In the genomic region with DNA sequence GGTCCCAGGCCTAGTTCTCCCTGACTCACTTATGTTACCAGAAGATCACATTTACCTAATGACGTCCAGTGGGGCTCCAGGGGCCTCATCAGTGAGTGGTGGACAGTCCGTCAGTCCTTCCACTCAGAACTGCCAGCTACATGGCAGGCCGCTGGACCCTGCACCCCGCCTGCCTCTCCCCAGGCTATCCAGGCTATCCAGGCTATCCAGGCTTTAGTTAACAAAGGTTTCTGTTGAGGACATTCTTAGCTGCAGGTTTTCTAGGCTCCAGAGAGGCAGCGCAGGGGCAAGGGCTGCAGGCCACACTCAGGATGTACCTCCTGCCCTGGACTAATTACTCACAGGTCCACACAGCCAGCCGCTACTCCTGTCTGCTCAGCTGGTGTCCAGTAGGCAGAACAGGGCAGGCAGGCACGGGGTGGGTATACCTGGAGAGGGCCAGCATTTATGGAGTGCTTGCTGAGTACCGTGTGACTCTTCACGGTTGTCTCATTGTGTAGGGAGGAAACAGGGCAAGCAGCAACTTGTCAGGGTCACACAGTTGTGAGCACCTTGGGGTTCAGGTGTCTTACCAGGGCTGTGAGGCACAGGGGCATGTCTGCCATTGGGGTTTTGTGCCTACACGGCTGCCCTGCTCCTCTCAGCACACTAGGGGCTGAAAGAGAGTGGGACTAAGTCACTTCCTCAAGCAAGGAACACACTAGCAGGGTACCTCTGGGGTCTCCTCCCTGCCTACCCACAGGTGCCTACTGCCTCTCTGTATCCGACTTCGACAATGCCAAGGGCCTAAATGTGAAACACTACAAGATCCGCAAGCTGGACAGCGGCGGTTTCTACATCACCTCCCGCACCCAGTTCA, we compare ENCODE assay signal across 9 mouse cellular contexts. TPM values are rescaled to one million over a fixed set of nuclear protein-coding genes. Genes with fewer than 3 reads are reported as not detected.
DNase-seq lines count a peak whose midpoint lies in the region; ATAC-seq and TF ChIP-seq lines count a peak whose summit lies in the region.
"Had no signal": no experiment of that assay in that cellular context is flagged by ENCODE, and none has a peak within 500 bp of the region (broad histone marks: within the 10 kb centered on the region; RNA-seq: fewer than 3 reads in every experiment).

No protein-coding gene starts in this region.

- 39% methylated on average over 16 of the region's 16 CpGs for WGBS in lung, embryonic 15.5 days
- 17% methylated on average over 16 of the region's 16 CpGs for WGBS in forebrain, postnatal 0 days

- ATAC-seq in lung, embryonic 15.5 days (ENCODE audit: borderline replicate concordance, extremely low read depth, low FRiP score, low TSS enrichment): peak; percentile 1; the same call in 1 of the 2 replicates
- ATAC-seq in forebrain, postnatal 0 days: peak; percentile 52
- ATAC-seq in cerebellum, adult (ENCODE audit: insufficient number of reproducible peaks, low FRiP score, low TSS enrichment): no peak
- ATAC-seq: Patski had no signal

- no peaks in the 10 kb centered on the region for H3K27me3 ChIP-seq in lung, embryonic 15.5 days
- H3K27me3 ChIP-seq in forebrain, postnatal 0 days (ENCODE audit: insufficient read depth, low read length): no peaks in the 10 kb centered on the region
- H3K27me3 ChIP-seq: Patski had no signal

- no peak overlapping the region; the same call in 1 of the 2 replicates for H3K9ac ChIP-seq in lung, embryonic 15.5 days
- peak overlapping the region; percentile 48 for H3K9ac ChIP-seq in forebrain, postnatal 0 days

- H3K4me1 ChIP-seq in lung, embryonic 15.5 days: peaks cover 49% of the 10 kb centered on the region
- peaks cover 15% of the 10 kb centered on the region for H3K4me1 ChIP-seq in forebrain, postnatal 0 days (ENCODE audit: insufficient read depth)

- H3K36me3 ChIP-seq in lung, embryonic 15.5 days: peaks cover 54% of the 10 kb centered on the region
- peaks cover 76% of the 10 kb centered on the region for H3K36me3 ChIP-seq in forebrain, postnatal 0 days (ENCODE audit: insufficient read depth)

- H3K4me2 ChIP-seq in lung, embryonic 15.5 days: peak overlapping the region; percentile 33
- H3K4me2 ChIP-seq in forebrain, postnatal 0 days (ENCODE audit: low read depth): 0 out of 2 replicates have a peak overlapping the region, but pooled peaks have one; percentile 16

- H3K9me3 ChIP-seq in lung, embryonic 15.5 days: no peaks in the 10 kb centered on the region
- H3K9me3 ChIP-seq in forebrain, postnatal 0 days (ENCODE audit: low read length): no peaks in the 10 kb centered on the region

- H3K4me3 ChIP-seq in lung, embryonic 15.5 days: no peak overlapping the region
- H3K4me3 ChIP-seq in forebrain, postnatal 0 days (ENCODE audit: low read depth, low read length): no peak overlapping the region

- peak; percentile 27; the same call in 1 of the 2 replicates for TF ChIP-seq CTCF in forebrain, postnatal 0 days (IDR thresholded peaks at IDR 0.05; ENCODE audit: low read depth)

- peak overlapping the region; percentile 90 for H3K27ac ChIP-seq in lung, embryonic 15.5 days
- H3K27ac ChIP-seq in forebrain, postnatal 0 days (ENCODE audit: low read depth, low read length): peak overlapping the region; percentile 91
- H3K27ac ChIP-seq: macrophage had no signal

- DNase-seq in lung, postnatal 25 days (ENCODE audit: low spot score): no peak
- no peak for DNase-seq in forebrain, postnatal 0 days
- DNase-seq in mesoderm, embryonic 11.5 days (ENCODE audit: low read depth, low spot score): peak; percentile 35
- DNase-seq in spleen, postnatal 4 days (ENCODE audit: low spot score in 2 of 2): no peak
- no peak for DNase-seq in layer of hippocampus, postnatal 10 days (ENCODE audit: low spot score in 2 of 2)

RNA-seq across cellular contexts. Expression of gene Src, which starts 45.9 kb away (rescaled TPM):
- polyA plus RNA-seq in lung, embryonic 15.5 days (2015; fragmentation: Nextera tagmentation; extraction: Ambion mirVana): 24.0 and 24.8 TPM in 2 replicates
- 96.0 and 124 TPM in 2 replicates for total RNA-seq in forebrain, postnatal 0 days (2014; rRNA removed)
- 22.8 and 29.1 TPM in 2 replicates for polyA plus RNA-seq in forebrain, postnatal 0 days (2015; fragmentation: Nextera tagmentation; extraction: Ambion mirVana)
- total RNA-seq in layer of hippocampus, postnatal 10 days (2021): 100 to 1,000 TPM in 1 of 2 experiments, 10 to 100 TPM in 1; 92.7 to 101 TPM
